Mouse (Mus musculus): Measurements from ENCODE around the gene Bhlhe23. TPM values are rescaled to one million over a fixed set of nuclear protein-coding genes. Genes with fewer than 3 reads are reported as not detected.

Gene Bhlhe23
- polyA plus RNA-seq (2015; fragmentation: Nextera tagmentation; extraction: Ambion mirVana) = not detected in 2 replicates

DNA sequence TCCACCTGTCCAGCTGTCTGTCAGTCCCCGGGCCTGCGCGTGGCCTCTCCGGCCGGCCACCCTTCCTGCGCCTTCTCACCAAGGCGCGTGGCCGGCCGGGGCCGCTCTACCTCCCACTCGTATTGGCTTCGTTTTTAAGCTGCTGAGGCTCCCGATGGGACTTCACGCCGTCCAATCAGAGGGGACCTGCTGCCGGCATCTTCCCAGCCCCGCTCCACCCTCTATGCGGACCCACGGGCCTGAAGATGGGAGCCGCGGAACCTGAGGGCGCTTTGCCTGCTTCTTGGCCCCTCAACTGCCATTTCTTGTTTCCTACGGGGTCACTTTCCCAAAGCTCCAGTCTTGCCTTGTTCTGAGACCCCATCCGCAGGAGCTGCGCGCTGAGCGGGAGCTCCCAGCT, at the start of gene Bhlhe23:
Bhlhe23 (minus strand) TSS at position 108 of the 400 bp plus-strand sequence.

DNA sequence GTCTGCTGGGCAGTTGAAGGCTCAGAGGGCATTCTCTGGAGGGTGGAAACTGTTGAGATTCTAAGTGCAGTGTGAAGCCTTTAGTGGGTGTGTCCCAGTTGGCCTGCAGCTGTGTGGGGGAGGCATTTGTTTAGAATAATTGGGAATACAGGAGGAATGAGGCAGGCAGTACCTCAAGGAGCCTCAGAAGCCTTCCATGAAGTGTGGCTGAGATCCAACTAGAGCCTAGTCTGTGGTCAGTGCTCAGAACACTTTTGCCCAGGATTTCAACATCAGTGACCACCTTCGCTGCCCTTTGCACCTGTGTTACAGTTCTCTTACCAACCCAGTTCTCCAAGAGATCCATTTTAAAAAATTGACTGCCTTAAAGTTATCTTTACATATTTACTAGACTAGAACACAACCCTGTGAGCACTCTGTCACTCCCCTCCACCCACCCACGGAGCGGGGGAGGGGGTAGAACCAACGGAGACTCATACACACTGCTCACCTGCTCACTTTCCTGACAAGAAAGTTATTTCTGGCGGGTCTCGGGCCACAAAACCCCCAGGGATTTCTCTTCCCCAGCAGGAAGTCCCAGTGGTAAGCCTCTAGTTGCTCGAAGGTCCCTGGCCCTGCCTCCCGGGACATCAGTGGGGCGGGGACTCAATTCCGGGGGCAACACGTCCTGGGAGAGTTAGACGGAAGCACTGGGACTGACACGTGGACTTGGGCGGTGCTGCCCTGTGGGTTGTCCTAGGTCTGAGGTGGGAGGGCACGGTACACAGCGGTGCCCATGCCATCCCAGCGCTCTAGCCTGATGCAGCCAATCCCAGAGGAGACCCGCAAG, 51.9 kb downstream of the Bhlhe23 start, which contains the start of gene Slc17a9:
Slc17a9 (plus strand) TSS at position 679 of the 829 bp plus-strand sequence.

Other genes with a start within 250 kb of the Bhlhe23 start
- 15.8 and 16.5 TPM in 2 replicates for gene Mrgbp, start 195.6 kb downstream of the Bhlhe23 start, polyA plus RNA-seq (2015; fragmentation: Nextera tagmentation; extraction: Ambion mirVana)
- gene Ogfr, start 187.7 kb downstream of the Bhlhe23 start, polyA plus RNA-seq (2015; fragmentation: Nextera tagmentation; extraction: Ambion mirVana) = 29.7 and 35.4 TPM in 2 replicates
- gene Col9a3, start 179.1 kb downstream of the Bhlhe23 start, polyA plus RNA-seq (2015; fragmentation: Nextera tagmentation; extraction: Ambion mirVana) = 0.74 and 0.79 TPM in 2 replicates
- 0.06 TPM in 1 of 2 replicates, not detected in the other for gene Tcfl5, start 134.2 kb downstream of the Bhlhe23 start, polyA plus RNA-seq (2015; fragmentation: Nextera tagmentation; extraction: Ambion mirVana)
- 16.0 and 16.7 TPM in 2 replicates for gene Dido1, start 66.9 kb downstream of the Bhlhe23 start, polyA plus RNA-seq (2015; fragmentation: Nextera tagmentation; extraction: Ambion mirVana)
- 124 and 144 TPM in 2 replicates for gene Gid8, start 66.8 kb downstream of the Bhlhe23 start, polyA plus RNA-seq (2015; fragmentation: Nextera tagmentation; extraction: Ambion mirVana)
- gene Slc17a9, start 51.6 kb downstream of the Bhlhe23 start, polyA plus RNA-seq (2015; fragmentation: Nextera tagmentation; extraction: Ambion mirVana) = 5.3 and 5.4 TPM in 2 replicates
- gene Ythdf1, start 144.0 kb upstream of the Bhlhe23 start, polyA plus RNA-seq (2015; fragmentation: Nextera tagmentation; extraction: Ambion mirVana) = 29.7 and 31.2 TPM in 2 replicates
- gene Birc7, start 152.1 kb upstream of the Bhlhe23 start, polyA plus RNA-seq (2015; fragmentation: Nextera tagmentation; extraction: Ambion mirVana) = 0.07 TPM in 1 of 2 replicates, not detected in the other
- 12.8 and 21.1 TPM in 2 replicates for gene Nkain4, start 177.8 kb upstream of the Bhlhe23 start, polyA plus RNA-seq (2015; fragmentation: Nextera tagmentation; extraction: Ambion mirVana)
- gene Arfgap1, start 190.3 kb upstream of the Bhlhe23 start, polyA plus RNA-seq (2015; fragmentation: Nextera tagmentation; extraction: Ambion mirVana) = 33.4 and 41.2 TPM in 2 replicates
- gene Col20a1, start 209.6 kb upstream of the Bhlhe23 start, polyA plus RNA-seq (2015; fragmentation: Nextera tagmentation; extraction: Ambion mirVana) = 0.02 and 0.23 TPM in 2 replicates